Mouse (Mus musculus) 3T3-L1 (cell line): ENCODE data around the gene Pkn1.

Experiments
- DNase-seq: peaks from one replicate; pipeline ENCODE4 v3.0.0-alpha.2; 2015; ENCODE audit warnings: low read depth, low spot score

Gene Pkn1

GRCm38 (mm10) chr8:83724697-83725482 is 25.9 kb upstream of the Pkn1 start:
- DNase-seq, result peak; percentile 89

GRCm38 (mm10) chr8:83723447-83724083 is 24.6 kb upstream of the Pkn1 start:
- DNase-seq, result no peak

- DNase-seq, result no peak
Measured at GRCm38 (mm10) chr8:83722631-83723030, 23.7 kb upstream of the Pkn1 start.

GRCm38 (mm10) chr8:83721405-83722025 is 22.5 kb upstream of the Pkn1 start:
- no peak for DNase-seq

- DNase-seq, result no peak
Measured at GRCm38 (mm10) chr8:83719693-83720092, 20.7 kb upstream of the Pkn1 start.

GRCm38 (mm10) chr8:83719048-83719447 is 20.1 kb upstream of the Pkn1 start:
- no peak for DNase-seq

GRCm38 (mm10) chr8:83716563-83716962 is 17.6 kb upstream of the Pkn1 start:
- peak; percentile 55 for DNase-seq

GRCm38 (mm10) chr8:83715771-83716170 is 16.8 kb upstream of the Pkn1 start:
- peak; percentile 51 for DNase-seq

- peak; percentile 100 for DNase-seq
Measured at GRCm38 (mm10) chr8:83715031-83715690, 16.2 kb upstream of the Pkn1 start, which contains the start of gene Ddx39. Ddx39 (plus strand) TSS chr8:83715177.

- no peak for DNase-seq
Measured at GRCm38 (mm10) chr8:83714676-83715030, 15.7 kb upstream of the Pkn1 start.

- no peak for DNase-seq
Measured at GRCm38 (mm10) chr8:83707554-83707953, 8.6 kb upstream of the Pkn1 start.

GRCm38 (mm10) chr8:83706411-83706810 is 7.4 kb upstream of the Pkn1 start:
- DNase-seq, result no peak

GRCm38 (mm10) chr8:83703426-83703825 is 4.4 kb upstream of the Pkn1 start:
- no peak for DNase-seq

GRCm38 (mm10) chr8:83700423-83701085 is 1.6 kb upstream of the Pkn1 start:
- no peak for DNase-seq

- DNase-seq, result no peak
Measured at GRCm38 (mm10) chr8:83699566-83699965, 587 bp upstream of the Pkn1 start.

GRCm38 (mm10) chr8:83698291-83698660 is 703 bp downstream of the Pkn1 start:
- peak; percentile 33 for DNase-seq

GRCm38 (mm10) chr8:83697374-83698220 is 1.4 kb downstream of the Pkn1 start:
- peak; percentile 79 for DNase-seq

- DNase-seq, result no peak
Measured at GRCm38 (mm10) chr8:83695351-83696106, 3.5 kb downstream of the Pkn1 start.

GRCm38 (mm10) chr8:83694369-83695160 is 4.4 kb downstream of the Pkn1 start:
- DNase-seq, result no peak
